Comparison of ENCODE assay signal across 25 mouse cellular contexts in genomic region chr15:27668001-27668461, GRCm38 (mm10). TPM values are rescaled to one million over a fixed set of nuclear protein-coding genes. Genes with fewer than 3 reads are reported as not detected.
A peak's percentile ranks its signal among the peaks of the same experiment; 100 is the strongest.
DNase-seq lines count a peak whose midpoint lies in the region; ATAC-seq and TF ChIP-seq lines count a peak whose summit lies in the region.
"Had no signal": no experiment of that assay in that cellular context is flagged by ENCODE, and none has a peak within 500 bp of the region (broad histone marks: within the 10 kb centered on the region; RNA-seq: fewer than 3 reads in every experiment).

No protein-coding gene starts in this region.

- TF ChIP-seq CTCF in forebrain, postnatal 0 days (IDR thresholded peaks at IDR 0.05; ENCODE audit: low read depth), result no peak
- TF ChIP-seq CTCF in bone marrow macrophage, adult 2 months (IDR thresholded peaks at IDR 0.05; ENCODE audit: low read depth, low read length), result no peak

- 0 out of 2 replicates have a peak, but pooled peaks have one; percentile 32 for ATAC-seq in forebrain, postnatal 0 days
- no peak for ATAC-seq in forebrain, embryonic 14.5 days
- ATAC-seq: hindbrain, embryonic 16.5 days had no signal

- no peaks in the 10 kb centered on the region for H3K36me3 ChIP-seq in forebrain, postnatal 0 days (ENCODE audit: insufficient read depth)
- no peaks in the 10 kb centered on the region for H3K36me3 ChIP-seq in forebrain, embryonic 14.5 days (ENCODE audit: control insufficient read depth, insufficient read depth, low read length)
- H3K36me3 ChIP-seq: forebrain, embryonic 10.5 days; hindbrain, embryonic 10.5 days; liver, embryonic 13.5 days; neural tube, embryonic 13.5 days had no signal

- H3K9me3 ChIP-seq in forebrain, postnatal 0 days (ENCODE audit: low read length), result no peaks in the 10 kb centered on the region
- H3K9me3 ChIP-seq in forebrain, embryonic 14.5 days (replicated peaks; ENCODE audit: control insufficient read depth, low read length), result no peaks in the 10 kb centered on the region
- H3K9me3 ChIP-seq: forebrain, embryonic 10.5 days; hindbrain, embryonic 10.5 days; kidney, embryonic 15.5 days; limb, embryonic 13.5 days; liver, embryonic 13.5 days; neural tube, embryonic 13.5 days had no signal

- WGBS in forebrain, postnatal 0 days, result 68% methylated on average over 9 of the region's 9 CpGs
- 67% methylated on average over 9 of the region's 9 CpGs for WGBS in forebrain, embryonic 14.5 days

- no peak overlapping the region for H3K4me3 ChIP-seq in forebrain, postnatal 0 days (ENCODE audit: low read depth, low read length)
- H3K4me3 ChIP-seq in forebrain, embryonic 14.5 days (ENCODE audit: low read depth, low read length), result no peak overlapping the region
- no peak overlapping the region for H3K4me3 ChIP-seq in bone marrow macrophage, adult 2 months (ENCODE audit: insufficient read depth, low read length)
- H3K4me3 ChIP-seq: forebrain, embryonic 10.5 days; hindbrain, embryonic 10.5 days; kidney, embryonic 15.5 days; limb, embryonic 13.5 days; liver, embryonic 13.5 days; neural tube, embryonic 13.5 days had no signal

- H3K4me2 ChIP-seq in forebrain, postnatal 0 days (ENCODE audit: low read depth), result no peak overlapping the region
- H3K4me2 ChIP-seq in forebrain, embryonic 14.5 days (ENCODE audit: low read length), result no peak overlapping the region
- H3K4me2 ChIP-seq: heart, embryonic 11.5 days; kidney, embryonic 15.5 days; limb, embryonic 13.5 days; liver, embryonic 13.5 days; neural tube, embryonic 13.5 days had no signal

- no peak overlapping the region for H3K27ac ChIP-seq in forebrain, postnatal 0 days (ENCODE audit: low read depth, low read length)
- no peak overlapping the region for H3K27ac ChIP-seq in forebrain, embryonic 14.5 days (ENCODE audit: low read depth, low read length)
- H3K27ac ChIP-seq in bone marrow macrophage, adult 2 months (ENCODE audit: insufficient read depth, low read depth, low read length), result peak overlapping the region; percentile 35
- H3K27ac ChIP-seq: forebrain, embryonic 10.5 days; hindbrain, embryonic 10.5 days; kidney, embryonic 15.5 days; limb, embryonic 13.5 days; neural tube, embryonic 13.5 days had no signal

- DNase-seq in forebrain, postnatal 0 days, result no peak
- DNase-seq in forebrain, embryonic 14.5 days (ENCODE audit: low spot score), result no peak
- DNase-seq in CD4-positive, CD25-positive, alpha-beta regulatory T cell, adult 2 months (ENCODE audit: low read depth, low spot score), result peak; percentile 81
- peak; percentile 71 for DNase-seq in thymus, postnatal 14 days
- DNase-seq in frontal cortex, postnatal 14 days (ENCODE audit: low spot score in 2 of 2), result no peak
- DNase-seq in urinary bladder, postnatal 4 days (ENCODE audit: low spot score in 2 of 2), result no peak
- DNase-seq in testis, postnatal 14 days (ENCODE audit: low spot score), result no peak
- DNase-seq: cerebellum, adult 18-20 months; cerebellum, postnatal 14 days; gastrocnemius, postnatal 10 days; kidney, adult 11 months; kidney, postnatal 36 days; liver, embryonic 13.5 days; lung, adult 2 months; lung, postnatal 14 days; midbrain, embryonic 14.5 days; right cerebral cortex, postnatal 4 days had no signal

- no peak for TF ChIP-seq POLR2A in bone marrow macrophage, adult 2 months (IDR thresholded peaks at IDR 0.05; ENCODE audit: borderline replicate concordance, low read depth, low read length)

- H3K9ac ChIP-seq in forebrain, postnatal 0 days, result no peak overlapping the region
- H3K9ac ChIP-seq in forebrain, embryonic 14.5 days (ENCODE audit: low read length), result no peak overlapping the region
- H3K9ac ChIP-seq: kidney, embryonic 15.5 days; limb, embryonic 13.5 days; liver, embryonic 13.5 days; neural tube, embryonic 13.5 days had no signal

- no peaks in the 10 kb centered on the region for H3K4me1 ChIP-seq in forebrain, postnatal 0 days (ENCODE audit: insufficient read depth)
- no peaks in the 10 kb centered on the region for H3K4me1 ChIP-seq in forebrain, embryonic 14.5 days (ENCODE audit: control insufficient read depth, insufficient read depth, low read length)
- peaks cover 89% of the 10 kb centered on the region for H3K4me1 ChIP-seq in bone marrow macrophage, adult 2 months (ENCODE audit: control insufficient read depth, insufficient read depth, low read length)

- H3K27me3 ChIP-seq in forebrain, postnatal 0 days (ENCODE audit: insufficient read depth, low read length), result no peaks in the 10 kb centered on the region
- no peaks in the 10 kb centered on the region for H3K27me3 ChIP-seq in forebrain, embryonic 14.5 days (replicated peaks; ENCODE audit: control insufficient read depth, insufficient read depth, low read length)
- H3K27me3 ChIP-seq: kidney, embryonic 15.5 days; limb, embryonic 13.5 days; liver, embryonic 13.5 days; neural tube, embryonic 13.5 days had no signal

RNA-seq across cellular contexts. Expression of gene Otulinl, which starts 13.3 kb away (rescaled TPM):
- 7.3 and 7.5 TPM in 2 replicates for total RNA-seq in forebrain, postnatal 0 days (2014; rRNA removed)
- 13.3 and 17.0 TPM in 2 replicates for polyA plus RNA-seq in forebrain, postnatal 0 days (2015; fragmentation: Nextera tagmentation; extraction: Ambion mirVana)
- 13.2 and 14.2 TPM in 2 replicates for polyA plus RNA-seq in forebrain, embryonic 14.5 days (2014; fragmentation: Nextera tagmentation; extraction: Ambion mirVana)
- polyA plus RNA-seq in bone marrow macrophage, adult 2 months (2012; ENCODE audit: insufficient read depth, insufficient read length, missing spikeins), result 256 and 264 TPM in 2 replicates

RNA-seq across cellular contexts. Expression of gene Otulin, which starts 37.5 kb away (rescaled TPM):
- 26.5 and 27.4 TPM in 2 replicates for total RNA-seq in forebrain, postnatal 0 days (2014; rRNA removed)
- polyA plus RNA-seq in forebrain, postnatal 0 days (2015; fragmentation: Nextera tagmentation; extraction: Ambion mirVana), result 25.1 and 28.5 TPM in 2 replicates
- 35.0 and 36.0 TPM in 2 replicates for polyA plus RNA-seq in forebrain, embryonic 14.5 days (2014; fragmentation: Nextera tagmentation; extraction: Ambion mirVana)
- 98.6 and 100 TPM in 2 replicates for polyA plus RNA-seq in bone marrow macrophage, adult 2 months (2012; ENCODE audit: insufficient read depth, insufficient read length, missing spikeins)

Comparison
In these comparisons a context has a peak if more than half of its experiments do, and no peak if none do; other contexts are left out.
1. DNase-seq: peak in CD4-positive, CD25-positive, alpha-beta regulatory T cell, adult 2 months (single experiment) and thymus, postnatal 14 days (single experiment); none in forebrain, postnatal 0 days (single experiment), forebrain, embryonic 14.5 days (single experiment), frontal cortex, postnatal 14 days (0 of 2), urinary bladder, postnatal 4 days (0 of 2) and testis, postnatal 14 days (single experiment).
2. RNA of gene Otulinl, which starts 13.3 kb away (polyA plus RNA-seq): 256 to 264 TPM in bone marrow macrophage, adult 2 months; 13.3 to 17.0 TPM in forebrain, postnatal 0 days and 13.2 to 14.2 TPM in forebrain, embryonic 14.5 days; every median in the first group is over 10 times any median in the second.